Comparison of ENCODE assay signal across 13 mouse cellular contexts in the genomic region with DNA sequence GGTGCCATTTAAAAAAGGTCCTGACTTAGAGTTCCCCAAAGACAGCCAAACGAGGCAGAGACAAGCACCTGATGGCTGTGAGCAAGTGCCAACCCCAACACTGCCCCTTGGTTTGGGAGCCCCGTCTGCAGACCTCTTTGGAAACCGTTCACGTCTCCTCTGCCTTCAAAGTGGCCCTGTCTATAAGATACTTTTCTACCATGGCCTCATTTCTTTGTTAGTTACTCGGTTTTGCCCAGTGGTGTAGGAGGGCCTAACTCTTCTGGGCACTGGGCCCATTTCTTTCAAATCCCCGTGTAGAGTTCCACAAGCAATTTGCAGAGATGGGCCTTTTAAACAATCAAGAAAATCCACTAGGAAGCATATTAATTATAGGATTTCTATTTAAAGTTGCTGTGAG. TPM values are rescaled to one million over a fixed set of nuclear protein-coding genes. Genes with fewer than 3 reads are reported as not detected.
DNase-seq lines count a peak whose midpoint lies in the region; ATAC-seq lines count a peak whose summit lies in the region.
"Had no signal": no experiment of that assay in that cellular context is flagged by ENCODE, and none has a peak within 500 bp of the region (broad histone marks: within the 10 kb centered on the region; RNA-seq: fewer than 3 reads in every experiment).

No protein-coding gene starts in this region.

- no peak overlapping the region for H3K27ac ChIP-seq in hindbrain, embryonic 13.5 days
- H3K27ac ChIP-seq in hindbrain, embryonic 10.5 days = no peak overlapping the region
- peak overlapping the region; percentile 40 for H3K27ac ChIP-seq in midbrain, embryonic 13.5 days
- H3K27ac ChIP-seq in midbrain, embryonic 15.5 days = no peak overlapping the region
- no peak overlapping the region for H3K27ac ChIP-seq in hindbrain, embryonic 16.5 days (ENCODE audit: low read depth, low read length)

- no peak overlapping the region for H3K4me2 ChIP-seq in hindbrain, embryonic 13.5 days
- no peak overlapping the region for H3K4me2 ChIP-seq in midbrain, embryonic 13.5 days (replicated peaks)
- H3K4me2 ChIP-seq in midbrain, embryonic 15.5 days = no peak overlapping the region
- H3K4me2 ChIP-seq in hindbrain, embryonic 16.5 days (ENCODE audit: low read length) = no peak overlapping the region
- H3K4me2 ChIP-seq: heart, embryonic 12.5 days had no signal

- 0 out of 2 replicates have a peak, but pooled peaks have one; percentile 23 for ATAC-seq in hindbrain, embryonic 13.5 days (ENCODE audit: low FRiP score)
- ATAC-seq in midbrain, embryonic 13.5 days = no peak
- no peak; the same call in 1 of the 2 replicates for ATAC-seq in midbrain, embryonic 15.5 days (replicated peaks)
- peak; percentile 85 for ATAC-seq in hindbrain, embryonic 16.5 days
- ATAC-seq: CD4-positive, CD25-positive, alpha-beta regulatory T cell, adult 4 months; inflammation-experienced regulatory T-cells, adult 6 months; Patski had no signal

- 65% methylated on average over 6 of the region's 6 CpGs for WGBS in hindbrain, embryonic 13.5 days
- WGBS in hindbrain, embryonic 10.5 days = 87% methylated on average over 6 of the region's 6 CpGs
- 65% methylated on average over 6 of the region's 6 CpGs for WGBS in midbrain, embryonic 13.5 days
- 53% methylated on average over 6 of the region's 6 CpGs for WGBS in midbrain, embryonic 15.5 days
- 47% methylated on average over 6 of the region's 6 CpGs for WGBS in hindbrain, embryonic 16.5 days

- no peaks in the 10 kb centered on the region for H3K9me3 ChIP-seq in hindbrain, embryonic 13.5 days
- no peaks in the 10 kb centered on the region for H3K9me3 ChIP-seq in hindbrain, embryonic 10.5 days
- no peaks in the 10 kb centered on the region for H3K9me3 ChIP-seq in midbrain, embryonic 13.5 days
- H3K9me3 ChIP-seq in midbrain, embryonic 15.5 days = no peaks in the 10 kb centered on the region
- H3K9me3 ChIP-seq in hindbrain, embryonic 16.5 days (ENCODE audit: control insufficient read depth, low read length) = no peaks in the 10 kb centered on the region
- H3K9me3 ChIP-seq: heart, embryonic 12.5 days had no signal

- no peak overlapping the region for H3K9ac ChIP-seq in hindbrain, embryonic 13.5 days
- no peak overlapping the region for H3K9ac ChIP-seq in midbrain, embryonic 13.5 days (replicated peaks)
- no peak overlapping the region for H3K9ac ChIP-seq in midbrain, embryonic 15.5 days
- H3K9ac ChIP-seq in hindbrain, embryonic 16.5 days (ENCODE audit: low read depth, low read length) = no peak overlapping the region
- H3K9ac ChIP-seq: heart, embryonic 12.5 days had no signal

- H3K27me3 ChIP-seq in hindbrain, embryonic 13.5 days = no peaks in the 10 kb centered on the region
- H3K27me3 ChIP-seq in hindbrain, embryonic 10.5 days (ENCODE audit: insufficient read depth, poor library complexity, severe bottlenecking) = no peaks in the 10 kb centered on the region
- H3K27me3 ChIP-seq in midbrain, embryonic 13.5 days = no peaks in the 10 kb centered on the region
- H3K27me3 ChIP-seq in midbrain, embryonic 15.5 days (replicated peaks) = no peaks in the 10 kb centered on the region
- no peaks in the 10 kb centered on the region for H3K27me3 ChIP-seq in hindbrain, embryonic 16.5 days (replicated peaks; ENCODE audit: control insufficient read depth, insufficient read depth, low read length)
- H3K27me3 ChIP-seq: heart, embryonic 12.5 days; Patski had no signal

- peaks cover 3% of the 10 kb centered on the region; the same call in 1 of the 2 replicates for H3K36me3 ChIP-seq in hindbrain, embryonic 13.5 days
- peaks cover 44% of the 10 kb centered on the region for H3K36me3 ChIP-seq in hindbrain, embryonic 10.5 days
- peaks cover 11% of the 10 kb centered on the region for H3K36me3 ChIP-seq in midbrain, embryonic 13.5 days
- H3K36me3 ChIP-seq in midbrain, embryonic 15.5 days (replicated peaks) = no peaks in the 10 kb centered on the region
- 0 out of 2 replicates have a peak, but pooled peaks cover 3% of the 10 kb centered on the region for H3K36me3 ChIP-seq in hindbrain, embryonic 16.5 days (ENCODE audit: control insufficient read depth, insufficient read depth, low read length)

- no peak overlapping the region for H3K4me3 ChIP-seq in hindbrain, embryonic 13.5 days
- no peak overlapping the region for H3K4me3 ChIP-seq in hindbrain, embryonic 10.5 days
- no peak overlapping the region for H3K4me3 ChIP-seq in midbrain, embryonic 13.5 days (replicated peaks)
- H3K4me3 ChIP-seq in midbrain, embryonic 15.5 days = no peak overlapping the region
- no peak overlapping the region for H3K4me3 ChIP-seq in hindbrain, embryonic 16.5 days (ENCODE audit: low read length)
- H3K4me3 ChIP-seq: heart, embryonic 12.5 days had no signal

- peaks cover 58% of the 10 kb centered on the region for H3K4me1 ChIP-seq in hindbrain, embryonic 13.5 days (replicated peaks)
- peaks cover 17% of the 10 kb centered on the region for H3K4me1 ChIP-seq in hindbrain, embryonic 10.5 days (replicated peaks)
- peaks cover 60% of the 10 kb centered on the region for H3K4me1 ChIP-seq in midbrain, embryonic 13.5 days (replicated peaks)
- peaks cover 35% of the 10 kb centered on the region for H3K4me1 ChIP-seq in midbrain, embryonic 15.5 days
- H3K4me1 ChIP-seq in hindbrain, embryonic 16.5 days (ENCODE audit: control insufficient read depth, insufficient read depth, low read depth, low read length) = peaks cover 13% of the 10 kb centered on the region

- no peak for DNase-seq in hindbrain, embryonic 10.5 days (ENCODE audit: low spot score)
- DNase-seq in right cerebral cortex, postnatal 10 days (ENCODE audit: low spot score in 2 of 2) = peak; percentile 66 to 68
- no peak for DNase-seq in kidney, adult 11 months
- DNase-seq: adrenal gland, postnatal 10 days; cerebellum, adult 11-12 months had no signal

RNA-seq across cellular contexts. Expression of a gene that starts 43.4 kb away (rescaled TPM):
- 42.0 and 43.1 TPM in 2 replicates for polyA plus RNA-seq in hindbrain, embryonic 13.5 days (2015; fragmentation: Nextera tagmentation; extraction: Ambion mirVana)
- polyA plus RNA-seq in hindbrain, embryonic 10.5 days (2016; fragmentation: Nextera tagmentation; extraction: Ambion mirVana) = 45.1 and 49.6 TPM in 2 replicates
- polyA plus RNA-seq in midbrain, embryonic 13.5 days (2015; fragmentation: Nextera tagmentation; extraction: Ambion mirVana) = 42.0 and 44.3 TPM in 2 replicates
- polyA plus RNA-seq in midbrain, embryonic 15.5 days (2015; fragmentation: Nextera tagmentation; extraction: Ambion mirVana) = 46.8 and 49.0 TPM in 2 replicates
- 43.4 and 50.2 TPM in 2 replicates for polyA plus RNA-seq in hindbrain, embryonic 16.5 days (2015; fragmentation: Nextera tagmentation; extraction: Ambion mirVana)

Comparison
In these comparisons a context has a peak if more than half of its experiments do, and no peak if none do; other contexts are left out.
1. ATAC-seq: peak in hindbrain, embryonic 13.5 days (single experiment) and hindbrain, embryonic 16.5 days (single experiment); none in midbrain, embryonic 13.5 days (single experiment) and midbrain, embryonic 15.5 days (single experiment).
2. DNase-seq: peak in right cerebral cortex, postnatal 10 days (2 of 2); none in hindbrain, embryonic 10.5 days (single experiment) and kidney, adult 11 months (single experiment).